Mouse (Mus musculus): ENCODE measurements around the gene Gtf3c5. TPM values are rescaled to one million over a fixed set of nuclear protein-coding genes. Genes with fewer than 3 reads are reported as not detected.

Gtf3c5 gene
- polyA plus RNA-seq, 1 experiment from 2014 or later = 12.6 TPM

DNA sequence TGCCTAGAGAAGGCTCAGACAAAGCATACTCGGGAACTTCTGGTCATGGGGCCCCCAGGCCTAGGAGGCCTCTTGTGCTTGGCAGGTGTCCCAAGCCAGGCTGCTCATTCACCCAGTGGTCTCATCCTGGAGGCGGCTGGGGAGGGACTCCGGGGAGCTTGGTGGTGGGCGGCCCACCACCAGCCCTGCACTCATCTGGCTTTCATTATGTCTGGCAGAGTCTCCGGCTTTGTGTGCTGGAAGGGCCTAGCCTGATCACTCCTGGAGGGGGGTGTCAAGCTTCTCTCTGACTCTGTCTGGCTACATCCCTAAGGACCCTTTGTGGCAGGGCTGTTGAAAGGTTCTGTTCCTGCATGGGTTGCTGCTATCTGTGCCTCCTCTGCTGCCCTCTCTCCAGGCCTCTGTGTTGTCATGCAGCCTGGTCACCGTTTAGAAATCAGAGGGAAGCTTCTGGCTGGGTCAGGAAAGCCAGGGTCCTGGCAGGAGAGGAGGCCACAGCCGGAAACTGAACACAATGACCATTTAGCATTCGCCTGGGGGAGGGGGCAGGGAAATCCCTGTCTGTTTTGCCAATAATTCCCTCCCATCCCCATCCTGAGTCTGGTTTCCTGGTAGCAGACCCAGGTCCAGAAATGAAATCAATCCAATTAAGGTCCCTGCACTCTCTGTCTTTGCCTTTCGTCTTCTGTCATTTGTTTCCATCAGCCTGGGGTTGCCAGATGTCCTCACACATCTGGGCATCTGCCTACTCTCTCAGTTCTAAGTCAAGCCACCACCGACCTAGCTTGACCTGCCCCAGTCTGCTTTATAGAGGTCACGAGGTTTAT is 48.9 kb downstream of the Gtf3c5 start:
- Histone ChIP-seq H3K4me1 (replicated peaks) (peaks cover 17% of the 10 kb centered on the region), H3K4me2 (peak overlapping the region; percentile 73), H3K4me3 (replicated peaks) (no peak overlapping the region), H3K9ac (no peak overlapping the region), H3K27me3 (peaks cover 18% of the 10 kb centered on the region), H3K27ac (replicated peaks) (no peak overlapping the region), H3K9me3 (replicated peaks) (no peaks in the 10 kb centered on the region), H3K36me3 (replicated peaks) (no peaks in the 10 kb centered on the region)
- no peak for ATAC-seq (ENCODE audit: insufficient read depth)
- 48% methylated on average over 11 of the region's 11 CpGs for WGBS (ENCODE audit: insufficient replicate concordance)

DNA sequence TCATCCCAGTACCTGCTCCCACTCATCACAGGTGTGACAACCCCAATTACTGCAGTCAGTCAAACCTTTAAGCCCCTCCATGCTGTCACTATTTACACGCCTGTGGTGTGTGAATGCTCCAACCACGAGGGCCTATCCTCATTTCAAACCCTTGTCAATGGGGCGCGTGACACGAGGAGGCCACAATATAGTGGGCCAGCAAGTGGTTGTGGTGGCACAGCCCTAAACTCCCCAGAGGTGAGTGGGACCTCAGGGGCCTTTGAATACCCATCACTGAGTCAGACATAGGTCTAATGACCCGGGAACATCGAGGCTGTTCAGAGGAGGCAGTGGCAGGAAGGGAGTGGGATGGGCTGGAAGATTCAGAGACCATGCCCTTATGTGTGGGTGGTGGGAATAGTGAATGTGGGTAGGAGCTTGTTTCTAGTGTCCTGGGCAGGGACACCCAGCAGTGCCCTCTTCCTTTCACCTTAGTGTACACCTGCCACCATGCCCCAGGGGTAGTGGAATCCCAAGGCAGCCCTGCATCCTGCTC is 49.6 kb downstream of the Gtf3c5 start:
- H3K4me2 ChIP-seq = peak overlapping the region; percentile 73
- H3K4me3 ChIP-seq (replicated peaks) = peak overlapping the region; percentile 60
- H3K9ac ChIP-seq = no peak overlapping the region
- H3K9me3 ChIP-seq (replicated peaks) = no peaks in the 10 kb centered on the region
- no peaks in the 10 kb centered on the region for H3K36me3 ChIP-seq (replicated peaks)
- peaks cover 18% of the 10 kb centered on the region for H3K27me3 ChIP-seq
- H3K4me1 ChIP-seq (replicated peaks) = peaks cover 12% of the 10 kb centered on the region
- no peak overlapping the region for H3K27ac ChIP-seq (replicated peaks)
- WGBS (ENCODE audit: insufficient replicate concordance) = 61% methylated on average over 7 of the region's 7 CpGs
- no peak for ATAC-seq (ENCODE audit: insufficient read depth)

- WGBS (ENCODE audit: insufficient replicate concordance) = 2% methylated on average over 49 of the region's 49 CpGs
- H3K27ac ChIP-seq (replicated peaks) = no peak overlapping the region
- H3K9ac ChIP-seq = peak overlapping the region; percentile 46; the same call in 1 of the 2 replicates
- H3K4me3 ChIP-seq (replicated peaks) = peak overlapping the region; percentile 60
- peak; percentile 81 for ATAC-seq (ENCODE audit: insufficient read depth)
- H3K4me1 ChIP-seq (replicated peaks) = peaks cover 12% of the 10 kb centered on the region
- H3K27me3 ChIP-seq = peaks cover 18% of the 10 kb centered on the region
- no peaks in the 10 kb centered on the region for H3K36me3 ChIP-seq (replicated peaks)
- H3K9me3 ChIP-seq (replicated peaks) = no peaks in the 10 kb centered on the region
- H3K4me2 ChIP-seq = peak overlapping the region; percentile 73
Observed at GRCm38 (mm10) chr2:28532938-28533771, 50.4 kb downstream of the Gtf3c5 start.

DNA sequence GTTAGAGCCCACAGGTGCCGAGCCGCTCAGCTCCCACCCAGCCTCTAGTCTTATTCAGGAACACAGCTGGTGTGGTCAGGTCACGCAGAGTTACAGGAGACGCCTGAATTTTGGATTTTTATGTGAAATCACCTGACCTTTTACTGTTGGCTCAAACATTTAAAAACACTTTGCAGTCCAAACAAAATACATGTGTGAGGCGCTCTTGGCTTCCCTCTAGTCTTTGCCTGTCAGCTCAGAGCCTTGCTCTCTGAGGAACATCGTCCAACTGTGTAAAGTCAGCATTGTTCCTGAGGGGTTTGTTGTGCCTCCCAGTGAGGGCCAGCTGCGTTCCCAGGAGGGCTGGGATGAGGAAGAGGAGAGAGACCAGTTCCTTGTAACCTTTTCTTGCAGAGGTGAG is 53.2 kb downstream of the Gtf3c5 start:
- ATAC-seq (ENCODE audit: insufficient read depth) = no peak
- H3K9ac ChIP-seq = no peak overlapping the region

GRCm38 (mm10) chr2:28529856-28530255 is 53.7 kb downstream of the Gtf3c5 start:
- no peaks in the 10 kb centered on the region for H3K9me3 ChIP-seq (replicated peaks)
- no peak for ATAC-seq (ENCODE audit: insufficient read depth)
- no peaks in the 10 kb centered on the region for H3K36me3 ChIP-seq (replicated peaks)
- H3K27me3 ChIP-seq = peaks cover 18% of the 10 kb centered on the region
- no peak overlapping the region for H3K27ac ChIP-seq (replicated peaks)
- peaks cover 26% of the 10 kb centered on the region for H3K4me1 ChIP-seq (replicated peaks)
- H3K9ac ChIP-seq = no peak overlapping the region
- no peak overlapping the region for H3K4me3 ChIP-seq (replicated peaks)
- 63% methylated on average over 4 of the region's 4 CpGs for WGBS (ENCODE audit: insufficient replicate concordance)
- H3K4me2 ChIP-seq = no peak overlapping the region

More for the DNA sequence above, 53.2 kb downstream of the Gtf3c5 start:
- no peak overlapping the region for H3K4me2 ChIP-seq
- no peak overlapping the region for H3K27ac ChIP-seq (replicated peaks)
- WGBS (ENCODE audit: insufficient replicate concordance) = 57% methylated on average over 7 of the region's 7 CpGs
- H3K27me3 ChIP-seq = peaks cover 18% of the 10 kb centered on the region
- no peaks in the 10 kb centered on the region for H3K9me3 ChIP-seq (replicated peaks)
- H3K4me1 ChIP-seq (replicated peaks) = peaks cover 22% of the 10 kb centered on the region
- H3K4me3 ChIP-seq (replicated peaks) = no peak overlapping the region
- H3K36me3 ChIP-seq (replicated peaks) = no peaks in the 10 kb centered on the region

DNA sequence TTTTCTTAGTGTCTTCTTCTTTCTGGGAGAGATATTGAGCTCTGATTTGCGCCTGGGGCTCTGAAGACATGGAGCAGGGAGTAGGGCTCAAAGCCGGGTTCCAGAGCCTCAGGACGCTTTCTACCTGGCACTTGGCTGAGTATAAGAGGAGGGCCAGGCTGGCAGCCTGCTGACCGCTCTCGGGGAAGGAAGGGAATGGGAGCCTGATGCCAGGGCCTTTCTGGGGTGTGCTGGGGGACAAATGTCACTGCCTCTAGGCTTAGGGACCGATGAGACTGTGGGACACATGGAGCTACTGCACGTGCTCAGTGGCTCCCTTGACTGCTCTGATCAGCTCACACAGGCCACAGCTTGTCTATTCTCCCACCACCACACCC is 55.2 kb downstream of the Gtf3c5 start:
- 68% methylated on average over 7 of the region's 7 CpGs for WGBS (ENCODE audit: insufficient replicate concordance)
- no peak overlapping the region for H3K4me2 ChIP-seq
- H3K9ac ChIP-seq = no peak overlapping the region
- peaks cover 27% of the 10 kb centered on the region for H3K4me1 ChIP-seq (replicated peaks)
- peaks cover 2% of the 10 kb centered on the region; the same call in 1 of the 2 replicates for H3K27me3 ChIP-seq
- no peak overlapping the region for H3K27ac ChIP-seq (replicated peaks)
- H3K4me3 ChIP-seq (replicated peaks) = no peak overlapping the region
- H3K9me3 ChIP-seq (replicated peaks) = no peaks in the 10 kb centered on the region
- H3K36me3 ChIP-seq (replicated peaks) = no peaks in the 10 kb centered on the region
- ATAC-seq (ENCODE audit: insufficient read depth) = no peak

DNA sequence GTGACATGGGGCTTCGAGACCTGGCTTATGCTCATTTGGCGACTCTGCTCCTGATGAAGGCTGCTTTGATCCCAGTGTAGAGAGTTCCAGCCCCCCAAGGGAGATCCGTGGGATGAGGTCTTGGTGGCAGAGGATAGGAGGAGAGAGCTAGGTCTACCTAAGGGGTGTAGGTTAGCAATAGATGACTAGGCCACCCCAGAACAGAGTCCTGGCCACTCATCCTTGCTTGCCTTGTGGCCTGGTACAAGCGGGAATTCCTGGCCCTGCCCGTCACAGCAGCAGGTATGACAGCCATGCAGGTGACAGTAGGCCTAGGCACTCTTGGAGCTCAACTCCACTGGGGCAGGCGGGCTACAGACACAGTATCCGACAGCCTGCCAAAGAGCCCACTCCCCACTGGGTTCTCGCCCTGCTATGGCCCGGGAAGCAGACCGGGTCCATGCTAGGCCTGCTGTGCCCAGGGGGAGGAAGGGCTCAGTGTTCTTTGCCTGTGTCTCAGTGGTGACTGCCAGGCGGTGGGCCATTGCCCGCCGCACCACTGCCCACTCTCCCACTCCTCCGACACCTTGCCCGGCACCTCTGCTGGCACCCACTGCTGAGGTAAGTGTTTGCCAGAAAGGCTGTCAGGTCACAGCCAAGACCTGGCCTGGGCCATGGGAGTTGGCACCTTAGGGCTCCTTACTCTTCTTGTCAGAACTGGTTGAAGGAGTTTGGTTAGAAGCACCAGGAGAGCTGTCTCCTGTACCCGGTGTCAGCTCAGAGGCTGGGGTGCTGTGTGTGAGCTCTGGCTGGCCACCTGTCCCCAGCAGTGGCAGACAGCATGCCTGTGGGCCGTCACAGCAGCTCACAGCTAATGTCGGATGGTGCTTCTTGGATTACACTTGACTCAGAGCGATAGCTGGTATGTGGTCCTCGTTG is 55.9 kb downstream of the Gtf3c5 start:
- H3K4me3 ChIP-seq (replicated peaks) = no peak overlapping the region
- no peaks in the 10 kb centered on the region for H3K27me3 ChIP-seq
- H3K4me2 ChIP-seq = no peak overlapping the region
- H3K4me1 ChIP-seq (replicated peaks) = peaks cover 22% of the 10 kb centered on the region
- no peak for ATAC-seq (ENCODE audit: insufficient read depth)
- WGBS (ENCODE audit: insufficient replicate concordance) = 69% methylated on average over 20 of the region's 20 CpGs
- H3K9ac ChIP-seq = no peak overlapping the region
- no peaks in the 10 kb centered on the region for H3K36me3 ChIP-seq (replicated peaks)
- no peaks in the 10 kb centered on the region for H3K9me3 ChIP-seq (replicated peaks)
- H3K27ac ChIP-seq (replicated peaks) = no peak overlapping the region

- Histone ChIP-seq H3K4me1 (replicated peaks) (peaks cover 22% of the 10 kb centered on the region), H3K9ac (no peak overlapping the region), H3K36me3 (replicated peaks) (no peaks in the 10 kb centered on the region), H3K27me3 (no peaks in the 10 kb centered on the region), H3K4me3 (replicated peaks) (no peak overlapping the region), H3K4me2 (peak overlapping the region; percentile 10; the same call in 1 of the 2 replicates), H3K9me3 (replicated peaks) (no peaks in the 10 kb centered on the region), H3K27ac (replicated peaks) (0 out of 2 replicates have a peak overlapping the region, but pooled peaks have one; percentile 14)
- WGBS (ENCODE audit: insufficient replicate concordance) = 22% methylated on average over 12 of the region's 12 CpGs
- ATAC-seq (ENCODE audit: insufficient read depth) = no peak
Observed at GRCm38 (mm10) chr2:28525943-28526876, 57.3 kb downstream of the Gtf3c5 start.

DNA sequence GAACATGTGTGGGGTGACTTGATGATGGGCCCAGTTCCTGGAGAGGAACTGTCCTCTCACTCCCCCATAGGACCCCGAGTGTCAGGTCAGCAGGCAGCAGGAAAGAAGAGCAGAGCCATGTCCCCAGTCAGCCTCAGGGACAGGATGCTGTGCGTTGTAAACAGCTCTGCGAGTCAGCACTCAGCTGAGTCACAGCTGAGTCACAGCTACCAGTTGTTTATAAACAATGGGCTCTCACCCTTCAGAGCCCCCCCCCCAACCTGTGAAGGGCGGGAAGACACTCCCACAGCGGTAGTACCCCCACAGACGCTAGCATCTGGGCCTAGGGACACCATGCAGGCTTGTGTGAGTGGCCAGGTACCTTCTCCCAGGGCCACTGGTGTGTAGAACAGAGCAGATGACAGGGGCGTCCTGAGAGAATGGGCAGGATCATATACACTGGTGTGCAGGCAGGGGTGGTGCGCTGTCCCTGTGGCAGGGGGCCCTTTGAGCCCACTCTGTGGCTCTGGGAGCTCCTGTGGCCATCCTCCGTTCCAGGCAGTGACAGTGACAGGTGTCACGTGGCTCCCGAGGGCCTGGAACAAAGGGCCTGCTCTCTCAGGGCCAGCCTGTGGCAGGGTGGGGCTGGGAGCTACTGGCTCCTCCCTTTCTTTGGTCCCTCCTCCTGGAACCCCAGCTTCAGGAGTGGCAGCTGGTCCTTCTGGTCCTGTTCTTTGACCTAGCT is 58.2 kb downstream of the Gtf3c5 start:
- Histone ChIP-seq H3K4me3 (replicated peaks) (no peak overlapping the region), H3K9ac (no peak overlapping the region), H3K4me2 (peak overlapping the region; percentile 10; the same call in 1 of the 2 replicates), H3K4me1 (replicated peaks) (peaks cover 22% of the 10 kb centered on the region), H3K27ac (replicated peaks) (peak overlapping the region; percentile 14; the same call in 1 of the 2 replicates), H3K27me3 (no peaks in the 10 kb centered on the region), H3K36me3 (replicated peaks) (no peaks in the 10 kb centered on the region), H3K9me3 (replicated peaks) (no peaks in the 10 kb centered on the region)
- WGBS (ENCODE audit: insufficient replicate concordance) = 28% methylated on average over 11 of the region's 11 CpGs
- ATAC-seq (ENCODE audit: insufficient read depth) = peak; percentile 71

Measured in liver, embryonic 15.5 days (tissue).